10 mouse cellular contexts compared by ENCODE assay signal in genomic region chr1:155071287-155071876, GRCm38 (mm10). TPM values are rescaled to one million over a fixed set of nuclear protein-coding genes. Genes with fewer than 3 reads are reported as not detected.
A peak's percentile ranks its signal among the peaks of the same experiment; 100 is the strongest.
DNase-seq lines count a peak whose midpoint lies in the region; ATAC-seq and TF ChIP-seq lines count a peak whose summit lies in the region.
"Had no signal": no experiment of that assay in that cellular context is flagged by ENCODE, and none has a peak within 500 bp of the region (broad histone marks: within the 10 kb centered on the region; RNA-seq: fewer than 3 reads in every experiment).

No protein-coding gene starts in this region.

- no peaks in the 10 kb centered on the region for H3K27me3 ChIP-seq in kidney, adult 2 months (replicated peaks; ENCODE audit: control insufficient read depth, insufficient read depth, low read length)
- H3K27me3 ChIP-seq in embryonic facial prominence, embryonic 15.5 days = no peaks in the 10 kb centered on the region

- H3K36me3 ChIP-seq in kidney, adult 2 months (ENCODE audit: control insufficient read depth, insufficient read depth, low read length) = no peaks in the 10 kb centered on the region
- no peaks in the 10 kb centered on the region for H3K36me3 ChIP-seq in embryonic facial prominence, embryonic 15.5 days
- H3K36me3 ChIP-seq in macrophage (ENCODE audit: inconsistent target) = no peaks in the 10 kb centered on the region

- DNase-seq in kidney, adult 2 months = no peak
- DNase-seq in kidney, postnatal 14 days = no peak
- DNase-seq in NIH3T3 (ENCODE audit: low read depth) = peak; percentile 76
- DNase-seq in ovary, postnatal 36 days (ENCODE audit: low spot score) = no peak
- no peak for DNase-seq in retina, postnatal 1 day
- DNase-seq in right cerebral cortex, postnatal 36 days (ENCODE audit: low spot score in 2 of 2) = no peak
- DNase-seq: adrenal gland, postnatal 14 days; kidney, postnatal 4 days had no signal

- H3K27ac ChIP-seq in kidney, adult 2 months (ENCODE audit: insufficient read depth, low read depth, low read length) = peak overlapping the region; percentile 34; the same call in 1 of the 2 replicates
- peak overlapping the region; percentile 48 for H3K27ac ChIP-seq in embryonic facial prominence, embryonic 15.5 days (replicated peaks)
- H3K27ac ChIP-seq in macrophage = peak overlapping the region; percentile 65

- no peak overlapping the region for H3K9ac ChIP-seq in embryonic facial prominence, embryonic 15.5 days

- H3K9me3 ChIP-seq in embryonic facial prominence, embryonic 15.5 days (replicated peaks) = no peaks in the 10 kb centered on the region

- no peaks in the 10 kb centered on the region for H3K79me2 ChIP-seq in macrophage (ENCODE audit: inconsistent target)

- no peak for TF ChIP-seq CTCF in kidney, adult 2 months (conservative IDR thresholded peaks at IDR 0.05; ENCODE audit: insufficient read depth, insufficient read length, low read depth, low read length)

- H3K4me2 ChIP-seq in embryonic facial prominence, embryonic 15.5 days (replicated peaks) = no peak overlapping the region

- H3K4me3 ChIP-seq in kidney, adult 2 months (ENCODE audit: insufficient read depth, low read depth, low read length) = no peak overlapping the region
- H3K4me3 ChIP-seq in embryonic facial prominence, embryonic 15.5 days (replicated peaks) = no peak overlapping the region
- no peak overlapping the region for H3K4me3 ChIP-seq in macrophage (ENCODE audit: inconsistent target)

- 46% methylated on average over 7 of the region's 7 CpGs for whole genome bisulfite sequencing in kidney, adult 2 months
- WGBS in embryonic facial prominence, embryonic 15.5 days = 35% methylated on average over 7 of the region's 7 CpGs
- WGBS in macrophage (ENCODE audit: missing documents) = 88% methylated on average over 7 of the region's 7 CpGs

- no peak for TF ChIP-seq POLR2A in kidney, adult 2 months (IDR thresholded peaks at IDR 0.05; ENCODE audit: low read depth, low read length)

- ATAC-seq in embryonic facial prominence, embryonic 15.5 days (ENCODE audit: insufficient number of reproducible peaks, low FRiP score, low TSS enrichment, low read depth) = peak; percentile 55; the same call in 1 of the 2 replicates

- H3K4me1 ChIP-seq in kidney, adult 2 months (ENCODE audit: control insufficient read depth, insufficient read depth, low read length) = peaks cover 15% of the 10 kb centered on the region
- H3K4me1 ChIP-seq in embryonic facial prominence, embryonic 15.5 days = peaks cover 47% of the 10 kb centered on the region

RNA-seq across cellular contexts. Expression of gene Ier5, which starts 28.1 kb away (rescaled TPM):
- 8.6 and 9.8 TPM in 2 replicates for polyA plus RNA-seq in kidney, adult 2 months (2012; rRNA removed)
- polyA plus RNA-seq in embryonic facial prominence, embryonic 15.5 days (2015; fragmentation: Nextera tagmentation; extraction: Ambion mirVana) = 10.4 and 10.8 TPM in 2 replicates
- total RNA-seq in macrophage (2018; cell fraction: chromatin; rRNA removed) = 100 to 1,000 TPM in 15 of 26 experiments, 10 to 100 TPM in 11; 37.6 to 232 (median 114) TPM
- total RNA-seq in macrophage (2018; cell fraction: cytosol; rRNA removed) = 100 to 1,000 TPM in 16 of 26 experiments, 10 to 100 TPM in 10; 68.0 to 298 (median 132) TPM
- 100 to 1,000 TPM in 22 of 26 experiments, 10 to 100 TPM in 4; 58.9 to 356 (median 241) TPM for total RNA-seq in macrophage (2018; cell fraction: nucleus; rRNA removed)
- 24.7 to 56.1 TPM (median 49.7 TPM) in 3 replicates for polyA plus RNA-seq in macrophage (2018)
